Mouse (Mus musculus): Measurements from ENCODE around the gene AF366264. TPM values are rescaled to one million over a fixed set of nuclear protein-coding genes. Genes with fewer than 3 reads are reported as not detected.
"Not testable (repeated sequence)": the region's sequence is repeated elsewhere in the genome, so short reads cannot be mapped to it uniquely, and the experiment has no call there.

AF366264 gene
- total RNA-seq (2014; fragmentation: Nextera tagmentation) (not detected in 2 replicates), total RNA-seq (2017) (0.06 and 0.22 TPM in 2 replicates), polyA plus RNA-seq (2012) (not detected in 2 replicates)

- H3K4me3 ChIP-seq (ENCODE audit: low read depth, low read length); ATAC-seq (ENCODE audit: extremely low read depth, insufficient number of reproducible peaks, low FRiP score, poor library complexity, severe bottlenecking); DNase-seq (ENCODE audit: low spot score); H3K36me3 ChIP-seq (replicated peaks); H3K9me3 ChIP-seq (replicated peaks); H3K4me1 ChIP-seq (ENCODE audit: insufficient read depth, low read depth, low read length); H3K27me3 ChIP-seq (ENCODE audit: insufficient read depth, low read length): not testable (repeated sequence)
Observed at GRCm38 (mm10) chr8:13838289-13838688, at the start of gene AF366264. TSS of gene AF366264 (minus strand) at chr8:13838389.

- not testable (repeated sequence) for H3K9me3 ChIP-seq (replicated peaks); H3K4me3 ChIP-seq (ENCODE audit: low read depth, low read length); DNase-seq (ENCODE audit: low spot score); H3K4me1 ChIP-seq (ENCODE audit: insufficient read depth, low read depth, low read length); H3K27me3 ChIP-seq (ENCODE audit: insufficient read depth, low read length); H3K36me3 ChIP-seq (replicated peaks); ATAC-seq (ENCODE audit: extremely low read depth, insufficient number of reproducible peaks, low FRiP score, poor library complexity, severe bottlenecking)
Observed at GRCm38 (mm10) chr8:13843286-13843685, 5.1 kb upstream of the AF366264 start.

GRCm38 (mm10) chr8:13828598-13829172 lies 9.5 kb downstream of the AF366264 start:
- H3K4me1 ChIP-seq (ENCODE audit: insufficient read depth, low read depth, low read length) = no peaks in the 10 kb centered on the region
- H3K9me3 ChIP-seq (replicated peaks) = no peaks in the 10 kb centered on the region
- TF ChIP-seq TAL1 (conservative IDR thresholded peaks at IDR 0.05; ENCODE audit: low read depth, low read length) (no peak), GATA1 (IDR thresholded peaks at IDR 0.05; ENCODE audit: borderline replicate concordance, low read length) (no peak), CTCF (IDR thresholded peaks at IDR 0.05; ENCODE audit: low read depth, low read length) (no peak), GATA2 (IDR thresholded peaks at IDR 0.05; ENCODE audit: borderline replicate concordance, low read depth, low read length) (no peak), POLR2AphosphoS5 (IDR thresholded peaks at IDR 0.05; ENCODE audit: insufficient replicate concordance, low read depth, low read length) (no peak)
- no peaks in the 10 kb centered on the region for H3K36me3 ChIP-seq (replicated peaks)
- ATAC-seq (ENCODE audit: extremely low read depth, insufficient number of reproducible peaks, low FRiP score, poor library complexity, severe bottlenecking) = no peak
- no peaks in the 10 kb centered on the region for H3K27me3 ChIP-seq (ENCODE audit: insufficient read depth, low read length)
- H3K4me3 ChIP-seq (ENCODE audit: low read depth, low read length) = no peak overlapping the region
- no peak for DNase-seq (ENCODE audit: low spot score)

GRCm38 (mm10) chr8:13799566-13799965 lies 38.6 kb downstream of the AF366264 start:
- Histone ChIP-seq H3K27me3 (ENCODE audit: insufficient read depth, low read length) (0 out of 2 replicates have a peak, but pooled peaks cover 2% of the 10 kb centered on the region), H3K9me3 (replicated peaks) (no peaks in the 10 kb centered on the region), H3K4me1 (ENCODE audit: insufficient read depth, low read depth, low read length) (no peaks in the 10 kb centered on the region), H3K4me3 (ENCODE audit: low read depth, low read length) (no peak overlapping the region), H3K36me3 (replicated peaks) (peaks cover 42% of the 10 kb centered on the region)
- no peak for DNase-seq (ENCODE audit: low spot score)
- TF ChIP-seq GATA1 (IDR thresholded peaks at IDR 0.05; ENCODE audit: borderline replicate concordance, low read length) = no peak
- ATAC-seq (ENCODE audit: extremely low read depth, insufficient number of reproducible peaks, low FRiP score, poor library complexity, severe bottlenecking) = no peak

- Histone ChIP-seq H3K4me3 (ENCODE audit: low read depth, low read length) (no peak overlapping the region), H3K27me3 (ENCODE audit: insufficient read depth, low read length) (no peaks in the 10 kb centered on the region), H3K4me1 (ENCODE audit: insufficient read depth, low read depth, low read length) (no peaks in the 10 kb centered on the region), H3K9me3 (replicated peaks) (no peaks in the 10 kb centered on the region), H3K36me3 (replicated peaks) (peaks cover 59% of the 10 kb centered on the region)
- no peak for TF ChIP-seq POLR2AphosphoS5 (IDR thresholded peaks at IDR 0.05; ENCODE audit: insufficient replicate concordance, low read depth, low read length)
- TF ChIP-seq GATA2 (IDR thresholded peaks at IDR 0.05; ENCODE audit: borderline replicate concordance, low read depth, low read length) = no peak
- TF ChIP-seq CTCF (IDR thresholded peaks at IDR 0.05; ENCODE audit: low read depth, low read length) = no peak
- no peak for TF ChIP-seq TAL1 (conservative IDR thresholded peaks at IDR 0.05; ENCODE audit: low read depth, low read length)
- TF ChIP-seq GATA1 (IDR thresholded peaks at IDR 0.05; ENCODE audit: borderline replicate concordance, low read length) = no peak
- no peak for ATAC-seq (ENCODE audit: extremely low read depth, insufficient number of reproducible peaks, low FRiP score, poor library complexity, severe bottlenecking)
- no peak for DNase-seq (ENCODE audit: low spot score)
Observed at GRCm38 (mm10) chr8:13797676-13798075, 40.5 kb downstream of the AF366264 start.

GRCm38 (mm10) chr8:13793746-13794101 lies 44.5 kb downstream of the AF366264 start:
- H3K4me3 ChIP-seq (ENCODE audit: low read depth, low read length) = no peak overlapping the region

GRCm38 (mm10) chr8:13793097-13793745 lies 45.0 kb downstream of the AF366264 start:
- no peaks in the 10 kb centered on the region for H3K4me1 ChIP-seq (ENCODE audit: insufficient read depth, low read depth, low read length)

More at GRCm38 (mm10) chr8:13793746-13794101, 44.5 kb downstream of the AF366264 start:
- TF ChIP-seq GATA2 (IDR thresholded peaks at IDR 0.05; ENCODE audit: borderline replicate concordance, low read depth, low read length) (no peak), GATA1 (IDR thresholded peaks at IDR 0.05; ENCODE audit: borderline replicate concordance, low read length) (no peak), TAL1 (conservative IDR thresholded peaks at IDR 0.05; ENCODE audit: low read depth, low read length) (no peak), CTCF (IDR thresholded peaks at IDR 0.05; ENCODE audit: low read depth, low read length) (no peak), POLR2AphosphoS5 (IDR thresholded peaks at IDR 0.05; ENCODE audit: insufficient replicate concordance, low read depth, low read length) (no peak)
- DNase-seq (ENCODE audit: low spot score) (no peak), ATAC-seq (ENCODE audit: extremely low read depth, insufficient number of reproducible peaks, low FRiP score, poor library complexity, severe bottlenecking) (no peak)
- Histone ChIP-seq H3K36me3 (replicated peaks) (peaks cover 73% of the 10 kb centered on the region), H3K4me1 (ENCODE audit: insufficient read depth, low read depth, low read length) (no peaks in the 10 kb centered on the region), H3K9me3 (replicated peaks) (no peaks in the 10 kb centered on the region), H3K27me3 (ENCODE audit: insufficient read depth, low read length) (no peaks in the 10 kb centered on the region)

More at GRCm38 (mm10) chr8:13793097-13793745, 45.0 kb downstream of the AF366264 start:
- H3K4me3 ChIP-seq (ENCODE audit: low read depth, low read length) = no peak overlapping the region
- no peak for TF ChIP-seq TAL1 (conservative IDR thresholded peaks at IDR 0.05; ENCODE audit: low read depth, low read length)
- no peak for TF ChIP-seq GATA1 (IDR thresholded peaks at IDR 0.05; ENCODE audit: borderline replicate concordance, low read length)
- no peak for TF ChIP-seq POLR2AphosphoS5 (IDR thresholded peaks at IDR 0.05; ENCODE audit: insufficient replicate concordance, low read depth, low read length)
- ATAC-seq (ENCODE audit: extremely low read depth, insufficient number of reproducible peaks, low FRiP score, poor library complexity, severe bottlenecking) (no peak), DNase-seq (ENCODE audit: low spot score) (no peak)
- no peaks in the 10 kb centered on the region for H3K9me3 ChIP-seq (replicated peaks)
- H3K27me3 ChIP-seq (ENCODE audit: insufficient read depth, low read length) = no peaks in the 10 kb centered on the region
- peaks cover 74% of the 10 kb centered on the region for H3K36me3 ChIP-seq (replicated peaks)

All from G1E (cell line).